Mouse (Mus musculus) liver, embryonic 14.5 days (tissue): ENCODE measurements around the gene Rplp0.

Source experiments
- CTCF ChIP-seq: IDR thresholded peaks from 2 replicates; pipeline ENCODE4 v1.5.1; 2016; ENCODE audit warnings: antibody characterized with exemption, low read depth, control low read depth
- EP300 ChIP-seq: IDR thresholded peaks from 2 replicates; pipeline ENCODE4 v1.6.1; 2016; ENCODE audit warnings: antibody characterized with exemption, low read depth

- no peak for TF ChIP-seq EP300
- TF ChIP-seq CTCF, result no peak
These were observed 28.8 kb upstream of the Rplp0 start for GRCm38 (mm10) chr5:115530447-115530809.
